ENCODE assay signal across 8 mouse cellular contexts in genomic region chr9:114933037-114933722, GRCm38 (mm10). TPM values are rescaled to one million over a fixed set of nuclear protein-coding genes. Genes with fewer than 3 reads are reported as not detected.
A peak's percentile ranks its signal among the peaks of the same experiment; 100 is the strongest.
DNase-seq lines count a peak whose midpoint lies in the region; ATAC-seq lines count a peak whose summit lies in the region.

No protein-coding gene starts in this region.

- peak overlapping the region; percentile 96 for H3K4me2 ChIP-seq in lung, embryonic 15.5 days

- no peaks in the 10 kb centered on the region for H3K36me3 ChIP-seq in lung, embryonic 15.5 days
- H3K36me3 ChIP-seq in hindbrain, embryonic 10.5 days, result no peaks in the 10 kb centered on the region
- no peaks in the 10 kb centered on the region for H3K36me3 ChIP-seq in megakaryocyte, embryonic 14.5 days (replicated peaks; ENCODE audit: low read length)

- peak overlapping the region; percentile 55 for H3K9ac ChIP-seq in lung, embryonic 15.5 days

- H3K4me1 ChIP-seq in lung, embryonic 15.5 days, result peaks cover 14% of the 10 kb centered on the region
- peaks cover 32% of the 10 kb centered on the region for H3K4me1 ChIP-seq in hindbrain, embryonic 10.5 days (replicated peaks)
- peaks cover 33% of the 10 kb centered on the region for H3K4me1 ChIP-seq in megakaryocyte, embryonic 14.5 days

- peak overlapping the region; percentile 65 for H3K4me3 ChIP-seq in lung, embryonic 15.5 days
- H3K4me3 ChIP-seq in hindbrain, embryonic 10.5 days, result peak overlapping the region; percentile 78
- peak overlapping the region; percentile 99 for H3K4me3 ChIP-seq in megakaryocyte, embryonic 14.5 days (replicated peaks)

- ATAC-seq in lung, embryonic 15.5 days (ENCODE audit: borderline replicate concordance, extremely low read depth, low FRiP score, low TSS enrichment), result peak; percentile 55; the same call in 1 of the 2 replicates

- WGBS in lung, embryonic 15.5 days, result 1% methylated on average over 49 of the region's 50 CpGs
- 2% methylated on average over 50 of the region's 50 CpGs for WGBS in hindbrain, embryonic 10.5 days

- peak overlapping the region; percentile 73 for H3K27ac ChIP-seq in lung, embryonic 15.5 days
- H3K27ac ChIP-seq in hindbrain, embryonic 10.5 days, result peak overlapping the region; percentile 88

- peak; percentile 82 for DNase-seq in adrenal gland, postnatal 14 days
- DNase-seq in adrenal gland, adult 8-10 months, result no peak
- no peak for DNase-seq in lung, postnatal 10 days
- no peak for DNase-seq in hindbrain, embryonic 10.5 days (ENCODE audit: low spot score)
- no peak for DNase-seq in gastrocnemius, postnatal 36 days
- no peak for DNase-seq in natural killer cell, adult 2 months (ENCODE audit: low spot score in 2 of 2)

- H3K9me3 ChIP-seq in lung, embryonic 15.5 days, result no peaks in the 10 kb centered on the region
- H3K9me3 ChIP-seq in hindbrain, embryonic 10.5 days, result no peaks in the 10 kb centered on the region
- 0 out of 2 replicates have a peak, but pooled peaks cover 4% of the 10 kb centered on the region for H3K9me3 ChIP-seq in megakaryocyte, embryonic 14.5 days

- intact Hi-C loops in gastrocnemius, postnatal 36 days (cut with DNase I), result no loop called here

- H3K27me3 ChIP-seq in lung, embryonic 15.5 days, result no peaks in the 10 kb centered on the region
- peaks cover 6% of the 10 kb centered on the region; the same call in 1 of the 2 replicates for H3K27me3 ChIP-seq in hindbrain, embryonic 10.5 days (ENCODE audit: insufficient read depth, poor library complexity, severe bottlenecking)
- no peaks in the 10 kb centered on the region for H3K27me3 ChIP-seq in megakaryocyte, embryonic 14.5 days (replicated peaks)

RNA-seq across cellular contexts. Expression of gene Gpd1l, which starts 0.6 kb away (rescaled TPM):
- total RNA-seq in adrenal gland, postnatal 14 days (2021), result 27.2 and 28.3 TPM in 2 replicates
- total RNA-seq in adrenal gland, adult 8-10 months (2022), result 10 to 100 TPM; 30.8 to 40.4 (median 33.2) TPM
- polyA plus RNA-seq in lung, embryonic 15.5 days (2015; fragmentation: Nextera tagmentation; extraction: Ambion mirVana), result 16.4 and 17.9 TPM in 2 replicates
- 14.3 and 16.0 TPM in 2 replicates for polyA plus RNA-seq in hindbrain, embryonic 10.5 days (2016; fragmentation: Nextera tagmentation; extraction: Ambion mirVana)
- polyA plus RNA-seq in megakaryocyte, embryonic 14.5 days (2012; ENCODE audit: insufficient read depth, low replicate concordance), result 3.8 TPM in 1 of 2 replicates, not detected in the other
- total RNA-seq in gastrocnemius, postnatal 36 days (2021), result 10 to 100 TPM; 16.5 to 18.5 TPM

RNA-seq across cellular contexts. Expression of gene Osbpl10, which starts 45.2 kb away (rescaled TPM):
- 6.8 and 8.6 TPM in 2 replicates for total RNA-seq in adrenal gland, postnatal 14 days (2021)
- total RNA-seq in adrenal gland, adult 8-10 months (2022), result 10 to 100 TPM in 1 of 4 experiments, 1 to 10 TPM in 3; 4.8 to 11.5 (median 8.3) TPM
- polyA plus RNA-seq in lung, embryonic 15.5 days (2015; fragmentation: Nextera tagmentation; extraction: Ambion mirVana), result 2.4 and 3.5 TPM in 2 replicates
- polyA plus RNA-seq in hindbrain, embryonic 10.5 days (2016; fragmentation: Nextera tagmentation; extraction: Ambion mirVana), result 1.00 and 1.6 TPM in 2 replicates
- polyA plus RNA-seq in megakaryocyte, embryonic 14.5 days (2012; ENCODE audit: insufficient read depth, low replicate concordance), result 0.25 and 1.2 TPM in 2 replicates
- total RNA-seq in gastrocnemius, postnatal 36 days (2021), result 1 to 10 TPM; 2.5 to 5.1 TPM

RNA-seq across cellular contexts. Expression of gene Rps27rt, which starts 49.4 kb away (rescaled TPM):
- 51.1 and 57.4 TPM in 2 replicates for total RNA-seq in adrenal gland, postnatal 14 days (2021)
- 100 to 1,000 TPM in 1 of 4 experiments, 10 to 100 TPM in 3; 52.0 to 101 (median 75.4) TPM for total RNA-seq in adrenal gland, adult 8-10 months (2022)
- 323 and 371 TPM in 2 replicates for polyA plus RNA-seq in lung, embryonic 15.5 days (2015; fragmentation: Nextera tagmentation; extraction: Ambion mirVana)
- polyA plus RNA-seq in hindbrain, embryonic 10.5 days (2016; fragmentation: Nextera tagmentation; extraction: Ambion mirVana), result 272 TPM in 2 replicates
- polyA plus RNA-seq in megakaryocyte, embryonic 14.5 days (2012; ENCODE audit: insufficient read depth, low replicate concordance), result 2.1 TPM in 1 of 2 replicates, not detected in the other
- total RNA-seq in gastrocnemius, postnatal 36 days (2021), result 10 to 100 TPM; 12.0 to 25.0 TPM
